Mouse (Mus musculus) layer of hippocampus, adult 18-20 months (tissue): Measurements from ENCODE around the gene Tmem50b. TPM values are rescaled to one million over a fixed set of nuclear protein-coding genes. Genes with fewer than 3 reads are reported as not detected.
A peak's percentile ranks its signal among the peaks of the same experiment; 100 is the strongest.

Experiments
- DNase-seq, 2 experiments: peaks; one replicate each; pipeline ENCODE4 v3.0.0; 2022; ENCODE audit warnings: low spot score in 2 of 2
- total RNA-seq, 2 experiments: library from RNA; stranded (reverse); gene quantifications; 2 replicates each; pipeline ENCODE4 v1.2.3; 2021

The Tmem50b gene
- total RNA-seq, 2 experiments from 2014 or later, result 104 to 112 TPM

GRCm38 (mm10) chr16:91609501-91610245 lies 12.1 kb upstream of the Tmem50b start:
- no peak for DNase-seq

- no peak for DNase-seq
Observed at GRCm38 (mm10) chr16:91606958-91607357, 9.4 kb upstream of the Tmem50b start.

- DNase-seq, result no peak
Observed at GRCm38 (mm10) chr16:91605156-91605555, 7.6 kb upstream of the Tmem50b start.

GRCm38 (mm10) chr16:91601693-91602092 lies 4.1 kb upstream of the Tmem50b start:
- DNase-seq, result no peak

DNA sequence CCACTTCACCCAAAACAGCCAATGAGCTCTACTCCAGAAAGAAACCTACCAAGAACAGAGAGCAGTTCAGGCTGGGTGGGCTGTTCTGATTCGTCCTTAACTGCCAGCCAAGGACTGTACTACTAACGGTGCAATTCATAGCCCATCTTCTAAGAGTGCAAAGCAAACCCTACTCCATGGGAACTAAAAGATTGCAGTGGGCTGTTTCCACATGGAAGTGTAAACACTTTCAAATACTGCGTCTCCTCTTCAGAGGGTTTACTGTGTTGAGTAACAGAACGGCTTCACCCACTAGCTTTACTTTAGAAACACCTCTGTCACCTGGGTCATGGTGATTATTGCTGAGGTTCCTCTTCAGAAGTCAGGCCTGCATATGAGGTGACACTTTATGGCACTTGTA lies 3.5 kb upstream of the Tmem50b start:
- no peak for DNase-seq

- no peak for DNase-seq
Observed at GRCm38 (mm10) chr16:91599242-91599641, 1.6 kb upstream of the Tmem50b start.

GRCm38 (mm10) chr16:91596779-91597671 lies 575 bp downstream of the Tmem50b start:
- DNase-seq, result peak in 1 of 2 experiments; percentile 23

- no peak for DNase-seq
Observed at GRCm38 (mm10) chr16:91596397-91596778, 1.2 kb downstream of the Tmem50b start.

DNA sequence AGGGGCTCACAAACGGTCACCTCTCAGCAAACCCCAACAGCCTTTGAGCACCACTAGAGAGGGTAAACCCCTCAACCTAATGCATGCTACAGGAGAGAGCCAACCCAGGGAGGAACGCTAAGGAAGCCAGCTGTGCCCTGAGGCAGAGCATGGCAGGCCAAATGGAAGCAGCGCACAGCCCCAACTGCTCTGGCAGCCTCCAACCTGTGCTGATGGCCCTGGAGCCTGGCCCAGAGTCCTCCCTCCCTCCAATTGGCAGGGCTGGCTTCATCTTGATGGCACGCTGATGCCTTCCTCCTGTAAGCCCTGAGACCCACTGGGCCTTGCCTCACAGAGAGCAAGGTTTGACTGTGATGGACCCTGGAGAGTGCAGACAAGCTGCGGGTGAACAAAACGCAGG lies 2.5 kb downstream of the Tmem50b start:
- DNase-seq, result peak in 1 of 2 experiments; percentile 54

- DNase-seq, result no peak
Observed at GRCm38 (mm10) chr16:91593262-91593661, 4.3 kb downstream of the Tmem50b start.

DNA sequence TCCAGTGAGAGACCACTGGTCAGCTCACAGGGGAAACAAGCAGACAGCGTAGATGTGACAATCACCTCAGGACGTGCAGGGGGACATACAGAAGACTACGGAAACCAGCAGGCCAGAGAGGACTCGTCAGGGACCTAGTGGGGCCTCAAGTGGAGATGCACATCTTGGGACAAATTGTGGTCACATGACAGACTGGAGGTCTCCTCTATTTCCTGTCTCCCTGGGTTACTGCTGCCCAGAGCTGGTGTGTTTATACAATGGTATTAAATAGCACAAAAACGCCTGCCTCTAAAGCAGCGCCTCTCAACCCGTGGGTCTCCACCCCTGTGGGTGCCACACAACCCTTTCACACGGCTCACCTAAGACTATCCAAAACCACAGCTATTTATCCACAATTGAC lies 5.4 kb downstream of the Tmem50b start:
- DNase-seq, result no peak

GRCm38 (mm10) chr16:91588703-91589102 lies 8.9 kb downstream of the Tmem50b start:
- DNase-seq, result no peak

- DNase-seq, result no peak
Observed at GRCm38 (mm10) chr16:91587730-91588453, 9.7 kb downstream of the Tmem50b start.

- DNase-seq, result no peak
Observed at GRCm38 (mm10) chr16:91586244-91586643, 11.4 kb downstream of the Tmem50b start.

- DNase-seq, result no peak
Observed at GRCm38 (mm10) chr16:91585617-91586016, 12.0 kb downstream of the Tmem50b start.

GRCm38 (mm10) chr16:91582307-91582706 lies 15.3 kb downstream of the Tmem50b start:
- DNase-seq, result peak in 1 of 2 experiments; percentile 28

- peak; percentile 47 to 79 for DNase-seq
Observed at GRCm38 (mm10) chr16:91578980-91579720, 18.4 kb downstream of the Tmem50b start.

- no peak for DNase-seq
Observed at GRCm38 (mm10) chr16:91575151-91575550, 22.4 kb downstream of the Tmem50b start.

DNA sequence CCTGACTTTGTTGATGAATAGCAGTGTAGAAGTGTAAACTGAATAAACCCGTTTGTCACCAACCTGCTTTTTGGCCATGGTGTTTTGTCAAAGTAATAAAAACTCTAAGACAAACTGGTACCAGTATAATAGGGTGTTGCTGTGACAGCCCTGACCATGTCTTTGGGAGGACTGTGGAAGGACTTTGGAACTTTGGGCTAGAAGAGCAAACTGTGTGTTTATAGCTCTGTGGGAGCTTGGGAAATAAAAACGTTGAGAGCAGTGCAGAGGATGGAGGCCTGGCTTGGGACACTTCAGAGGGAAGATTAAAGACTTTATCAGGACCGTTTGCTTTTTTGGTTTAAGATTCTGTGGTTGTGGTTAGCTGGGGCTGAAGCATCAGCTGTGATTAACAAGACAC lies 26.5 kb downstream of the Tmem50b start:
- no peak for DNase-seq

DNA sequence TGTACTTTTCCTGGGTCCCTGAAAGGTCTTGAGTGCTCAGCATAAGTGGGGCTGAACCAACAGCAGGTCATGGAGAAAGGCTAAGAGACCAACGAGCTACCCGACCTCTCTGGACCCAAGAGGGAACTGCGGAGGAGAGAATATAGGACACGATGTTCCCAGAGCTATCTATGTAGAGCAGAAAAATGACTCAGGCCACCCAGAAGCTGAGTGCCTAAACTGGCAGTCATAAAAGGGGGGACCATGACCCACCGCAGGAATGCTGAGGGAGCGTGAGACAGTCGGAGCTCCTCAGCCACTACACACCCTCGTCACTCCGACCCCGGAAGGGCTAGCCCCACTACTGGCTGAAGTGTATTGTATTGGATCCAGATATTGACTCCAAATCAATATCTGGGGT lies 28.6 kb downstream of the Tmem50b start:
- DNase-seq, result no peak

GRCm38 (mm10) chr16:91566002-91566401 lies 31.6 kb downstream of the Tmem50b start:
- no peak for DNase-seq
